Mouse (Mus musculus) cerebellum, adult 2 months (tissue): ENCODE measurements around the gene Tmem131. TPM values are rescaled to one million over a fixed set of nuclear protein-coding genes. Genes with fewer than 3 reads are reported as not detected.

Experiments used
- DNase-seq, 2 experiments: peaks; one replicate each; pipeline ENCODE4 v3.0.0; 2021
- H3K27ac ChIP-seq: fragments of 200-500 bp; 2 replicates; pipeline ENCODE4 v1.5.1; 2012; ENCODE audit warnings: low read length, control low read depth, inconsistent platforms; ENCODE audit not compliant: insufficient read depth
- H3K27me3 ChIP-seq: fragments of 200-500 bp; 2 replicates; pipeline ENCODE4 v1.6.1; 2012; ENCODE audit warnings: inconsistent platforms, mild to moderate bottlenecking, low read length, moderate library complexity; ENCODE audit not compliant: control insufficient read depth, insufficient read depth
- H3K4me1 ChIP-seq: fragments of 200-500 bp; 2 replicates; pipeline ENCODE4 v1.6.1; 2011; ENCODE audit warnings: low read length; ENCODE audit not compliant: control insufficient read depth, insufficient read depth
- H3K4me3 ChIP-seq: fragments of 200-500 bp; replicated peaks from 2 replicates; pipeline ENCODE3; 2011; ENCODE audit warnings: mild to moderate bottlenecking, low read depth, low read length, control low read depth; ENCODE audit not compliant: insufficient read depth
- CTCF ChIP-seq: fragments of 200-500 bp; IDR thresholded peaks from 2 replicates; pipeline ENCODE4 v1.5.1; 2011; ENCODE audit warnings: low read depth, mild to moderate bottlenecking, control low read depth, low read length, moderate library complexity, borderline replicate concordance; ENCODE audit not compliant: insufficient read depth
- POLR2A ChIP-seq: fragments of 200-500 bp; IDR thresholded peaks from 2 replicates; pipeline ENCODE4 v1.6.1; 2011; ENCODE audit warnings: low read length, control low read depth, borderline replicate concordance; ENCODE audit not compliant: insufficient read depth
- WGBS: fragments of 180-500 bp; shearing (Covaris S2); methylation state at CpG from one replicate; pipeline ENCODE4 v1.1.7; 2018; 5-methylcytosine and 5-hydroxymethylcytosine counted together
- polyA plus RNA-seq: library from polyadenylated mRNA; depleted of rRNA; stranded (reverse); fragments of >200 nt; gene quantifications from 2 replicates; pipeline ENCODE4 v1.2.3, GENCODE M21; 2012

Gene Tmem131
- polyA plus RNA-seq, 1 experiment: 31.4 TPM

- Histone ChIP-seq H3K27me3 (no peaks in the 10 kb centered on the region), H3K4me1 (peaks cover 21% of the 10 kb centered on the region), H3K27ac (no peak overlapping the region), H3K4me3 (no peak overlapping the region)
- no peak for DNase-seq
- TF ChIP-seq POLR2A (no peak), CTCF (no peak)
- 59% methylated on average over 1 of the region's 1 CpGs for whole genome bisulfite sequencing
Measured at GRCm38 (mm10) chr1:36860876-36861275, 82.6 kb downstream of the Tmem131 start.

- Histone ChIP-seq H3K27ac (no peak overlapping the region), H3K27me3 (no peaks in the 10 kb centered on the region), H3K4me3 (no peak overlapping the region), H3K4me1 (peaks cover 21% of the 10 kb centered on the region)
- peak in 1 of 2 experiments; percentile 32 for DNase-seq
- TF ChIP-seq CTCF: no peak
- TF ChIP-seq POLR2A: no peak
- 43% methylated on average over 4 of the region's 4 CpGs for WGBS
Measured at GRCm38 (mm10) chr1:36860431-36860849, 83.0 kb downstream of the Tmem131 start.

DNA sequence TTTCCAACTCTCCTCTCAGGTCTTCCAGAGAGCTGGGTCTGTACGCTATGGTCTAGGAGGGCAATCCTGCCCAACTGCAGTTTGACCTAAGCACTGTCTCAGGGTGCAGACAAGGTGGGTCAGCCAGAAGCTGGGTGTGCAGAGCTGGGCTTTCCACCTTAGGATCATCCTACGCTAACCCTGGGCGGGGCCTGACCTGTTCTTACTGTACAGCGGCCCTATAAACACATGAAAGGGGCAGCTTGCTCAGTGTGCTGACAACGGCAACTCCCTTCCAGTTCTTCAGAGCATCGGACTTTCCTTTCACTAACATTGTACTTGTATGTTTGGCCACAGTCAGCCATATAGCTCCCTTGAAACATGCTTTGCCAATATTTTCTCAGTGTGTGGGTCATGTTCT lies 86.4 kb downstream of the Tmem131 start:
- Histone ChIP-seq H3K4me3 (no peak overlapping the region), H3K27me3 (no peaks in the 10 kb centered on the region), H3K27ac (no peak overlapping the region), H3K4me1 (peaks cover 8% of the 10 kb centered on the region)
- 98% methylated on average over 6 of the region's 6 CpGs for WGBS
- no peak for DNase-seq
- TF ChIP-seq POLR2A: no peak

DNA sequence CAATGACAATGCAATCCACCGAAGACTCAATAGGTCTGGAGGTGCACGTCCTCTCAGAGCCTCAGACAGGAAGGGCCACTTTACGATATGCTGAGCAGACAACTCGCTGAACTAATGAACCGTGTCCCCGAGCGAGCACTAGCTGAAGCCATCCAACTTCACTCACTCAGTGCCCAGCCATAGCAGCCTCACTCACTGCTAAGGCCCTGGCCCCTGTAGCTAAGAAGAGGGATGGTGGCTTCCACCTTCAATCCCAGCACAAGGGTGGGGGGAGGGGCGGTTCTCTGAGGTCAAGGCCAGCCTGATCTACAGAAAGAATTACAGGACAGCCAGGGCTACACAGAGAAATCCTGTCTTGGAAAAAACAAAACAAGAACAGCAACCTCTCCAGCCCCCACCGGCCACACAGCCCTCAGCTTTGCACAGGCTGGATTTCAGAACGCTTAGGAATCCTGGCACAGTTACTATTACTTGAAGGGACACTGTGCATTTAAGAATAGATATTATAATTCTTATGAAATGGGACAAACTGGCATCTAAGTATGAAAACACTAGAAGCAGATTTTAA lies 89.2 kb downstream of the Tmem131 start:
- Histone ChIP-seq H3K4me1 (peaks cover 5% of the 10 kb centered on the region), H3K27ac (no peak overlapping the region), H3K4me3 (no peak overlapping the region), H3K27me3 (no peaks in the 10 kb centered on the region)
- TF ChIP-seq CTCF (no peak), POLR2A (no peak)
- DNase-seq: no peak
- 84% methylated on average over 10 of the region's 10 CpGs for WGBS

- WGBS: 79% methylated on average over 6 of the region's 6 CpGs
- no peak for DNase-seq
- no peaks in the 10 kb centered on the region for H3K27me3 ChIP-seq
- H3K4me1 ChIP-seq: no peaks in the 10 kb centered on the region; the same call in 1 of the 2 replicates
- H3K27ac ChIP-seq: no peak overlapping the region
- TF ChIP-seq CTCF: no peak
- TF ChIP-seq POLR2A: no peak
- no peak overlapping the region for H3K4me3 ChIP-seq
Measured at GRCm38 (mm10) chr1:36852085-36852484, 91.4 kb downstream of the Tmem131 start.

DNA sequence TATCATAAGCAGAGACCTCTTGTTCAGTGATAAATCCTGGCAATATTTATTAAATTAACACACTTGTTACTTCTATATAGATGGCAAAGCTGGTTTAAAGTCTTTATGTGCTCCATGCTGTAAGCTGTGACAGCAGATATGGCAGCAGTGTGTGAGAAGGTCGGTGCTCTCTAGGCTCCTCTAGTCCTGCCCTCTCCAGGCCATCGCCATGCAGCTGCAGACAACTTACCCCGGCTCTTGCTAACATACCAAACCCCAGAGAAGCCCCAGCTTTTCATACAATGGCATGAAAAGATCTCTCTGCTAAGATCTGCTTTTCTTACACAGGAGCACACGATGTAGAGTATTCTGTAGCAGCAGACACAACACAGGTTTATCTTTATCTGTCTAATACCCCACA lies 92.1 kb downstream of the Tmem131 start:
- Histone ChIP-seq H3K4me1 (no peaks in the 10 kb centered on the region; the same call in 1 of the 2 replicates), H3K27ac (no peak overlapping the region), H3K4me3 (no peak overlapping the region), H3K27me3 (no peaks in the 10 kb centered on the region)
- DNase-seq: no peak
- WGBS: 81% methylated on average over 4 of the region's 4 CpGs
- TF ChIP-seq POLR2A: no peak
- no peak for TF ChIP-seq CTCF

GRCm38 (mm10) chr1:36848036-36848435 lies 95.4 kb downstream of the Tmem131 start:
- no peak for DNase-seq
- no peak overlapping the region for H3K27ac ChIP-seq
- no peak for TF ChIP-seq CTCF
- TF ChIP-seq POLR2A: no peak
- H3K4me1 ChIP-seq: no peaks in the 10 kb centered on the region
- H3K27me3 ChIP-seq: no peaks in the 10 kb centered on the region
- no peak overlapping the region for H3K4me3 ChIP-seq
- 90% methylated on average over 1 of the region's 1 CpGs for WGBS

- WGBS: 84% methylated on average over 8 of the region's 8 CpGs
- TF ChIP-seq CTCF (no peak), POLR2A (no peak)
- no peak for DNase-seq
Measured at GRCm38 (mm10) chr1:36847276-36847675, 96.2 kb downstream of the Tmem131 start.

More at GRCm38 (mm10) chr1:36847276-36847675, 96.2 kb downstream of the Tmem131 start:
- Histone ChIP-seq H3K4me3 (no peak overlapping the region), H3K27me3 (no peaks in the 10 kb centered on the region), H3K4me1 (no peaks in the 10 kb centered on the region), H3K27ac (no peak overlapping the region)
